Mouse (Mus musculus): ENCODE measurements around the gene Gm20388.

DNA sequence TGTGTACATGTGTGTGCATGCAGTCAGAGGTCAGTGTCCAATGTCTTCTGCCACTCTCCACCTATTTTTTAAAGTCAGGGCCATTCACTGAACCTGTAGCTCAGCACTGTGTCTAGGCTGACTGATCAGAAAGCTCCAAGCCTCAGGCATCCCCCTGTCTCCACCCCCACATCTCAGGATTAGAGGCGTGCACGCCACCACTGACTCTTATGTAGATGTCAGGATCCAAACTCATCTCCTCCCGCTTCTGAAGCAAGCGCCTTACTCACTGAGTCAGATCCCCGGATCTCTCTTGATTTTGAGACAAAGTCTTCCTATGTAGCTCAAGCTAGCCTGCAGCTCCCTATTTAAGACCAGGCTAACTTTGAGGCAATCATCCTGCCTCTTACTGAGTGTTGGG is 1768.1 kb downstream of the Gm20388 start:
- no peak for TF ChIP-seq CTCF (IDR thresholded peaks at IDR 0.05; ENCODE audit: low read depth)
- TF ChIP-seq EP300 (optimal IDR thresholded peaks at IDR 0.05) = no peak
